Mouse (Mus musculus): ENCODE data around the gene Pramel7.

DNA sequence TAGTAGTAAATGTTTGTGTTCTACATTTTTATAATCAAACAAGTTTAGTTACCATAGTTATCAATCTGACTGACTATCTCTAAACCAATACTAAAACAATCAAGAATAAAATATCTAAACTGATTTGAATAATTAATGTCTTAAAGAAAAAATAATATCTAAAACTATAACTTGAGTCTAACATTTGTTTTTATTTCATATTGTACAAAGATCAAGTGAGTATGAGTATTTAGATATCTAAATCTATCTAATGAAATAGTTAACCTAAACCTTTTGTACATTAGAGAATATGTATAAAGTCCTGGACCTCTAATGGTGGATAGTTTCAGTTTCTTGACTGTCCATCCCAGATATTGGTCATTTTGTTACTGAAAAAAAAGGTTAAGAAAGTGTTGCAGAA lies 34.6 kb upstream of the Pramel7 start, which contains the start of gene Olfr153:
- no peak for TF ChIP-seq MAFK (IDR thresholded peaks at IDR 0.05; ENCODE audit: insufficient read depth, low read depth, low read length)
- no peak for TF ChIP-seq ZNF384 (IDR thresholded peaks at IDR 0.05; ENCODE audit: low read depth, low read length)

Data from ES-E14 (cell line).